8 mouse cellular contexts compared by ENCODE assay signal in genomic region chr17:78417381-78418281, GRCm38 (mm10). TPM values are rescaled to one million over a fixed set of nuclear protein-coding genes. Genes with fewer than 3 reads are reported as not detected.
DNase-seq lines count a peak whose midpoint lies in the region; ATAC-seq lines count a peak whose summit lies in the region.

Gene Fez2, minus strand, starts transcription at chr17:78418152.

- peak within 1 kb of the TSS; percentile 76 for H3K4me3 ChIP-seq in intestine, embryonic 14.5 days (ENCODE audit: low read depth, low read length)

- ATAC-seq in intestine, embryonic 14.5 days (replicated peaks; ENCODE audit: low FRiP score, low TSS enrichment, low read depth): peak; percentile 95

- H3K27ac ChIP-seq in intestine, embryonic 14.5 days (ENCODE audit: low read depth): peak within 1 kb of the TSS; percentile 97

- peaks cover 13% of the 10 kb centered on the region for H3K4me1 ChIP-seq in intestine, embryonic 14.5 days (replicated peaks; ENCODE audit: control insufficient read depth, insufficient read depth, low read length)

- intact Hi-C loops in left cerebral cortex, postnatal 14 days (cut with DNase I): no loop called here

- WGBS in intestine, embryonic 14.5 days: under 1% methylated on average over 50 of the region's 67 CpGs

- DNase-seq in adipocyte (ENCODE audit: low spot score): peak; percentile 89
- peak; percentile 91 for DNase-seq in embryo, embryonic 10.5 days (ENCODE audit: low spot score)
- DNase-seq in gastrocnemius, postnatal 25 days: peak; percentile 92
- peak; percentile 98 for DNase-seq in intestine, embryonic 14.5 days (ENCODE audit: low spot score)
- peak; percentile 79 to 92 for DNase-seq in left cerebral cortex, postnatal 14 days (ENCODE audit: low spot score in 2 of 2)
- DNase-seq in mesoderm, embryonic 11.5 days (ENCODE audit: low read depth, low spot score): peak; percentile 89
- DNase-seq in right cerebral cortex, postnatal 36 days (ENCODE audit: low spot score in 2 of 2): peak; percentile 83 to 87
- peak; percentile 93 for DNase-seq in yolk sac, embryonic 10.5 days (ENCODE audit: low spot score)

- H3K9ac ChIP-seq in intestine, embryonic 14.5 days (ENCODE audit: low read length): peak within 1 kb of the TSS; percentile 84

- peak within 1 kb of the TSS; percentile 62 for H3K4me2 ChIP-seq in intestine, embryonic 14.5 days (ENCODE audit: low read length)

- no peaks in the 10 kb centered on the region for H3K27me3 ChIP-seq in intestine, embryonic 14.5 days (replicated peaks; ENCODE audit: control insufficient read depth, insufficient read depth, low read length)

- H3K36me3 ChIP-seq in intestine, embryonic 14.5 days (ENCODE audit: control insufficient read depth, insufficient read depth, low read length): no peaks in the 10 kb centered on the region

- no peaks in the 10 kb centered on the region for H3K9me3 ChIP-seq in intestine, embryonic 14.5 days (ENCODE audit: control insufficient read depth, low read length)

RNA-seq across cellular contexts. Expression of gene Fez2, which starts in this region (rescaled TPM):
- 10 to 100 TPM; 52.0 to 62.7 TPM for total RNA-seq in gastrocnemius, postnatal 25 days (2021)
- polyA plus RNA-seq in intestine, embryonic 14.5 days (2014; fragmentation: Nextera tagmentation; extraction: Ambion mirVana): 43.7 and 49.6 TPM in 2 replicates
- 10 to 100 TPM; 35.2 to 37.9 TPM for total RNA-seq in left cerebral cortex, postnatal 14 days (2021)

Comparison
In these comparisons a context has a peak if more than half of its experiments do, and no peak if none do; other contexts are left out.
1. Peak in every context shown above with its lines: DNase-seq, ATAC-seq, H3K4me3 ChIP-seq and H3K27ac ChIP-seq.